In the genomic region with DNA sequence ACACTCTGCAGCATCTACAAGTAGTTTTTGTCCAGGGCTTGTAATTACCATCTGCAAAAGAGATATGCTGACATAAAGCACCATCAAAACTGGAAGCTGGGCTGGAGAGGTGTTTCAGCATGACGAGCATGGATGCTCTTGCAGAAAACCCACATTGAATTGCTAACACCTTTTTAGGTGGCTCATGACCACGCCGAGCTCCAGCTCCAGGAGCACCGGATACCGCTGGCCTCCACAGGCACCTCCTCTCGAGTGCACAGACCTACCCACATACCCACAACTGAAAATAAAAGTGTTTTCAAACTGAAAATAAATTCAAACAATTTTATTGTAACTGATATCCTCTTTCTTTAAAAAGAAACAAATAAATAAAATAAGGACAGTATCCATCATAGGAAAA, we compare ENCODE assay signal across 21 mouse cellular contexts.
"Had no signal": no experiment of that assay in that cellular context is flagged by ENCODE, and none has a peak within 500 bp of the region (broad histone marks: within the 10 kb centered on the region; RNA-seq: fewer than 3 reads in every experiment).

No protein-coding gene starts in this region.

- H3K4me2 ChIP-seq: limb, embryonic 13.5 days; liver, embryonic 12.5 days; liver, embryonic 15.5 days; lung, embryonic 15.5 days; midbrain, embryonic 12.5 days; midbrain, embryonic 15.5 days; neural tube, embryonic 13.5 days; stomach, embryonic 15.5 days had no signal

- H3K9ac ChIP-seq: limb, embryonic 13.5 days; liver, embryonic 12.5 days; liver, embryonic 15.5 days; lung, embryonic 15.5 days; midbrain, embryonic 12.5 days; midbrain, embryonic 15.5 days; neural tube, embryonic 13.5 days; stomach, embryonic 15.5 days had no signal

- ATAC-seq: liver, embryonic 12.5 days; midbrain, embryonic 15.5 days had no signal

- H3K36me3 ChIP-seq: limb, embryonic 10.5 days; limb, embryonic 13.5 days; liver, embryonic 12.5 days; liver, embryonic 15.5 days; lung, embryonic 15.5 days; midbrain, embryonic 12.5 days; midbrain, embryonic 15.5 days; neural tube, embryonic 13.5 days; stomach, embryonic 15.5 days had no signal

- H3K4me3 ChIP-seq: limb, embryonic 10.5 days; limb, embryonic 13.5 days; liver, embryonic 12.5 days; liver, embryonic 15.5 days; lung, embryonic 15.5 days; megakaryocyte, embryonic 14.5 days; midbrain, embryonic 12.5 days; midbrain, embryonic 15.5 days; neural tube, embryonic 13.5 days; stomach, embryonic 15.5 days had no signal

- H3K27me3 ChIP-seq: lung, embryonic 15.5 days; midbrain, embryonic 15.5 days; stomach, embryonic 15.5 days had no signal

- H3K9me3 ChIP-seq: limb, embryonic 10.5 days; liver, embryonic 12.5 days; liver, embryonic 15.5 days; lung, embryonic 15.5 days; midbrain, embryonic 12.5 days; midbrain, embryonic 15.5 days; neural tube, embryonic 13.5 days; stomach, embryonic 15.5 days had no signal

- DNase-seq: kidney, adult 9 months; kidney, postnatal 14 days; kidney, postnatal 4 days; liver; lung, adult 18-20 months; lung, postnatal 10 days; lung, postnatal 36 days; retina, postnatal 1 day; right cerebral cortex, postnatal 25 days; spleen, adult 18-20 months; thymus, postnatal 25 days had no signal

- H3K27ac ChIP-seq: limb, embryonic 10.5 days; limb, embryonic 13.5 days; liver, embryonic 12.5 days; liver, embryonic 15.5 days; lung, embryonic 15.5 days; midbrain, embryonic 12.5 days; midbrain, embryonic 15.5 days; neural tube, embryonic 13.5 days; stomach, embryonic 15.5 days had no signal
